Mouse (Mus musculus) small intestine, adult 2 months (tissue): ENCODE data around the gene Magi1. TPM values are rescaled to one million over a fixed set of nuclear protein-coding genes. Genes with fewer than 3 reads are reported as not detected.
"Not testable (repeated sequence)": the region's sequence is repeated elsewhere in the genome, so short reads cannot be mapped to it uniquely, and the experiment has no call there.

Source experiments
- H3K27ac ChIP-seq: fragments of 200-500 bp; 2 replicates; pipeline ENCODE4 v1.5.1; 2012; ENCODE audit warnings: low read depth, low read length, control low read depth, inconsistent platforms; ENCODE audit not compliant: insufficient read depth
- H3K27me3 ChIP-seq: fragments of 200-500 bp; 2 replicates; pipeline ENCODE4 v1.6.1; 2012; ENCODE audit warnings: mild to moderate bottlenecking, moderate library complexity, low read length, inconsistent platforms; ENCODE audit not compliant: control insufficient read depth, insufficient read depth
- H3K36me3 ChIP-seq: fragments of 200-500 bp; 2 replicates; pipeline ENCODE4 v1.6.1; 2012; ENCODE audit warnings: mild to moderate bottlenecking, low read length, control low read depth, inconsistent platforms; ENCODE audit not compliant: control insufficient read depth, insufficient read depth
- H3K4me1 ChIP-seq: fragments of 200-500 bp; 2 replicates; pipeline ENCODE4 v1.6.1; 2012; ENCODE audit warnings: low read length, inconsistent platforms, mixed read lengths; ENCODE audit not compliant: control insufficient read depth, insufficient read depth, insufficient read length
- H3K4me3 ChIP-seq: fragments of 200-500 bp; 2 replicates; pipeline ENCODE4 v1.5.1; 2012; ENCODE audit warnings: low read depth, mild to moderate bottlenecking, control low read depth, inconsistent platforms, low read length, moderate library complexity
- CTCF ChIP-seq: fragments of 200-500 bp; IDR thresholded peaks from 2 replicates; pipeline ENCODE4 v1.5.1; 2012; ENCODE audit warnings: low read depth, mild to moderate bottlenecking, control low read depth, inconsistent platforms, low read length, moderate library complexity, mixed read lengths; ENCODE audit not compliant: insufficient replicate concordance, insufficient read length; ENCODE audit errors: extremely low read depth
- POLR2A ChIP-seq: fragments of 200-500 bp; IDR thresholded peaks from 2 replicates; pipeline ENCODE4 v1.6.1; 2012; ENCODE audit warnings: low read depth, mild to moderate bottlenecking, control low read depth, inconsistent platforms, low read length, moderate library complexity
- WGBS: fragments of 180-500 bp; shearing (Covaris S2); methylation state at CpG from one replicate; pipeline ENCODE4 v1.1.7; 2018; 5-methylcytosine and 5-hydroxymethylcytosine counted together
- polyA plus RNA-seq: library from polyadenylated mRNA; depleted of rRNA; stranded (reverse); fragments of >200 nt; gene quantifications from 2 replicates; pipeline ENCODE4 v1.2.3, GENCODE M21; 2012

Gene Magi1
- polyA plus RNA-seq, 1 experiment: 7.0 TPM

- WGBS: 96% methylated on average over 4 of the region's 4 CpGs
- 0 out of 2 replicates have a peak, but pooled peaks cover 2% of the 10 kb centered on the region for H3K4me1 ChIP-seq
- H3K27me3 ChIP-seq: no peaks in the 10 kb centered on the region
- no peak overlapping the region for H3K4me3 ChIP-seq
- TF ChIP-seq POLR2A: no peak
- no peak for TF ChIP-seq CTCF
- H3K27ac ChIP-seq: no peak overlapping the region
- no peaks in the 10 kb centered on the region for H3K36me3 ChIP-seq
Observed at GRCm38 (mm10) chr6:94020566-94020965, 263.2 kb downstream of the Magi1 start.

- Histone ChIP-seq H3K27me3 (no peaks in the 10 kb centered on the region), H3K36me3 (no peaks in the 10 kb centered on the region), H3K4me3 (no peak overlapping the region), H3K27ac (no peak overlapping the region), H3K4me1 (0 out of 2 replicates have a peak, but pooled peaks cover 2% of the 10 kb centered on the region)
- WGBS: 91% methylated on average over 4 of the region's 4 CpGs
- TF ChIP-seq CTCF: no peak
- no peak for TF ChIP-seq POLR2A
Observed at GRCm38 (mm10) chr6:94019935-94020334, 263.8 kb downstream of the Magi1 start.

DNA sequence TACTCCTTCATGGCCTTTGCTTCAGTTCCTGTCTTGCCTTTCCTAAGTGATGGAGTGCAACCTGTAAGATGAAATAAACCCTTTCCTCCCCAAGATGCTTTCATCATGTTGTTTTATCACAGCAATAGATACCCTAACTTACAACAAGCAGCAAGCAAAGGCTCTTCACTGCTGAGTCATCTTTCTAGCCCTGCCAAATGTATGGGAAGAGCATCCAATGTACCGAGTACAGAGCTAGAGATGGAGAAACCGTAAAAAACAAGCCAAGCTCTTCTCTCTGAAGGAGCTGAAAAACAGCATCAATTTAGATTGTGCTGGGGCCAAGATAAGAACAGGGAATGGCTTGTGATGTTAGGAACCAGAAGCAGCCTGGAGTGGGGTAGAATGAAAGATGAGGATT is 270.0 kb downstream of the Magi1 start:
- WGBS: 74% methylated on average over 2 of the region's 2 CpGs
- TF ChIP-seq CTCF (no peak), POLR2A (no peak)
- Histone ChIP-seq H3K36me3 (no peaks in the 10 kb centered on the region), H3K4me1 (peaks cover 5% of the 10 kb centered on the region; the same call in 1 of the 2 replicates), H3K27me3 (no peaks in the 10 kb centered on the region), H3K27ac (no peak overlapping the region), H3K4me3 (no peak overlapping the region)

- WGBS: 28% methylated on average over 5 of the region's 5 CpGs
- no peak overlapping the region for H3K27ac ChIP-seq
- peaks cover 5% of the 10 kb centered on the region; the same call in 1 of the 2 replicates for H3K4me1 ChIP-seq
- no peak for TF ChIP-seq POLR2A
- TF ChIP-seq CTCF: no peak
- no peaks in the 10 kb centered on the region for H3K27me3 ChIP-seq
- no peak overlapping the region for H3K4me3 ChIP-seq
- no peaks in the 10 kb centered on the region for H3K36me3 ChIP-seq
Observed at GRCm38 (mm10) chr6:94011947-94012346, 271.8 kb downstream of the Magi1 start.

GRCm38 (mm10) chr6:94011521-94011920 is 272.2 kb downstream of the Magi1 start:
- Histone ChIP-seq H3K4me3 (no peak overlapping the region), H3K4me1 (peaks cover 5% of the 10 kb centered on the region; the same call in 1 of the 2 replicates), H3K36me3 (no peaks in the 10 kb centered on the region), H3K27ac (no peak overlapping the region), H3K27me3 (no peaks in the 10 kb centered on the region)
- TF ChIP-seq CTCF: no peak
- no peak for TF ChIP-seq POLR2A
- 52% methylated on average over 6 of the region's 6 CpGs for WGBS

GRCm38 (mm10) chr6:94008577-94008976 is 275.1 kb downstream of the Magi1 start:
- H3K36me3 ChIP-seq: no peaks in the 10 kb centered on the region
- 84% methylated on average over 4 of the region's 4 CpGs for WGBS
- TF ChIP-seq POLR2A: no peak
- no peak for TF ChIP-seq CTCF

GRCm38 (mm10) chr6:94003586-94003985 is 280.1 kb downstream of the Magi1 start:
- not testable (repeated sequence) for H3K4me3 ChIP-seq, H3K4me1 ChIP-seq, H3K27me3 ChIP-seq, H3K27ac ChIP-seq, H3K36me3 ChIP-seq
- 80% methylated on average over 2 of the region's 2 CpGs for WGBS

More at GRCm38 (mm10) chr6:94008577-94008976, 275.1 kb downstream of the Magi1 start:
- Histone ChIP-seq H3K4me1 (peaks cover 5% of the 10 kb centered on the region; the same call in 1 of the 2 replicates), H3K27me3 (no peaks in the 10 kb centered on the region), H3K4me3 (no peak overlapping the region), H3K27ac (no peak overlapping the region)

DNA sequence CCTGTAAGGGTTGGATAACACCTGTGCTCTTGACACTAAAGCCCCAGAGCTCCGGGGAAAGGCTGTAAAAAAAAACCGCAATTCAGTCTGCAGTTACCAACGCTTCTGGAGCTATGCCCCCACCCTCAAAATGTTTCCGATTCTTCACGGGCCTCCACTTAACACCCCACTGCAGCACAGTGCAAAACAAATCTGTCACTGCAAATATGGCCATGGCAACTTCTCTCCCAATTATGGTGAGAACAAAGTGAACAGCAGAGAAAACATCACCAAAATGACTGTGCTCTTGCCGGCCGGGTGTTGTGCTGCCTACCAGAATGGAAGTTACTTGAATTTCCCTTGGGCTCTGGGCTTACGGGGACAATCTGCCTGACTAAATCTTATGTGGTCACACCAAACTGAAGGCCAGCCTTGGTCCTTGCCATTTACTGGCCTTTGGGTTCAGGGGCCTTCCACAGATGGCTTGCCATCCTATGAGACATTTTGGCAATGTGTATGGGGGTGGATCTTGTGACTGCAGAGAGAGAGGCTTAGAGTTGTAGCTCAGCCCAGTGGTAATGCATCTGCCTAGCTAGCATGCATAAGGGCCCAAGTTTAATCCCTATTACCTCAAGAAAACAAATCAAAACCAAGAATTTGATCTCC is 286.8 kb downstream of the Magi1 start:
- no peaks in the 10 kb centered on the region for H3K4me1 ChIP-seq
- TF ChIP-seq CTCF (no peak), POLR2A (no peak)
- 86% methylated on average over 8 of the region's 8 CpGs for WGBS
- H3K27ac ChIP-seq: no peak overlapping the region
- no peak overlapping the region for H3K4me3 ChIP-seq
- H3K27me3 ChIP-seq: no peaks in the 10 kb centered on the region
- H3K36me3 ChIP-seq: no peaks in the 10 kb centered on the region
